Mouse (Mus musculus) MEL (cell line): ENCODE data around the gene Blm. TPM values are rescaled to one million over a fixed set of nuclear protein-coding genes. Genes with fewer than 3 reads are reported as not detected.

Experiments
- DNase-seq: peaks from one replicate; pipeline ENCODE4 v3.0.0; 2011; ENCODE audit warnings: low read depth, low spot score
- H3K27ac ChIP-seq: 2 replicates; pipeline ENCODE4 v1.5.1; 2012; ENCODE audit warnings: low read depth, mild to moderate bottlenecking, control low read depth, low read length, moderate library complexity; ENCODE audit not compliant: control insufficient read depth
- H3K27me3 ChIP-seq, 2 experiments: fragments of 150-350 bp in 1 of 2; sonication (generic) in 1 of 2; 2 replicates each; pipeline ENCODE4 v1.6.1; 2012; ENCODE audit warnings: low read length in 2 of 2, mild to moderate bottlenecking in 2 of 2, improper control_type of control experiment in 1 of 2, moderate library complexity in 1 of 2; ENCODE audit not compliant: insufficient read depth in 2 of 2, control insufficient read depth in 1 of 2
- H3K36me3 ChIP-seq, 2 experiments: 2 replicates each; pipeline ENCODE4 v1.6.1; 2012 to 2014; ENCODE audit warnings: low read length in 2 of 2, improper control_type of control experiment in 1 of 2, inconsistent platforms in 1 of 2, mild to moderate bottlenecking in 1 of 2; ENCODE audit not compliant: insufficient read depth in 2 of 2, control insufficient read depth in 1 of 2
- H3K4me1 ChIP-seq, 2 experiments: fragments of 150-350 bp in 1 of 2; sonication (generic) in 1 of 2; 2 replicates each; pipeline ENCODE4 v1.6.1; 2012; ENCODE audit warnings: low read length in 2 of 2, improper control_type of control experiment in 1 of 2, mild to moderate bottlenecking in 1 of 2; ENCODE audit not compliant: insufficient read depth in 2 of 2, control insufficient read depth in 1 of 2
- H3K4me3 ChIP-seq, 2 experiments: fragments of 150-350 bp in 1 of 2; sonication (generic) in 1 of 2; 2 replicates each; pipeline ENCODE4 v1.5.1; 2012; ENCODE audit warnings: low read depth in 2 of 2, low read length in 2 of 2, mild to moderate bottlenecking in 2 of 2, moderate library complexity in 2 of 2, control low read depth in 1 of 2, improper control_type of control experiment in 1 of 2; ENCODE audit not compliant: control insufficient read depth in 1 of 2, insufficient read depth in 1 of 2
- H3K79me2 ChIP-seq: 2 replicates; pipeline ENCODE4 v1.6.1; 2012; ENCODE audit warnings: mild to moderate bottlenecking, low read length, moderate library complexity; ENCODE audit not compliant: control insufficient read depth, poor library complexity, insufficient read depth
- H3K9ac ChIP-seq: 2 replicates; pipeline ENCODE4 v1.6.1; 2012; ENCODE audit warnings: low read depth, mild to moderate bottlenecking, control low read depth, low read length, moderate library complexity; ENCODE audit not compliant: control insufficient read depth, poor library complexity, severe bottlenecking
- H3K9me3 ChIP-seq: fragments of 150-350 bp; sonication (generic); replicated peaks from 2 replicates; pipeline ENCODE4 v1.6.1; 2012; ENCODE audit warnings: mild to moderate bottlenecking, low read length, improper control_type of control experiment, moderate library complexity; ENCODE audit not compliant: insufficient read depth
- BHLHE40 ChIP-seq: IDR thresholded peaks from 2 replicates; pipeline ENCODE4 v1.6.1; 2012; ENCODE audit warnings: low read depth, mild to moderate bottlenecking, inconsistent platforms, low read length, improper control_type of control experiment, borderline replicate concordance
- CHD1 ChIP-seq: IDR thresholded peaks from 2 replicates; pipeline ENCODE4 v1.6.1; 2012; ENCODE audit warnings: low read depth, mild to moderate bottlenecking, inconsistent platforms, low read length, improper control_type of control experiment
- CHD2 ChIP-seq: IDR thresholded peaks from 2 replicates; pipeline ENCODE4 v1.6.1; 2011; ENCODE audit warnings: low read length, improper control_type of control experiment
- ELF1 ChIP-seq: IDR thresholded peaks from 2 replicates; pipeline ENCODE4 v1.6.1; 2014; ENCODE audit warnings: low read depth, mild to moderate bottlenecking, inconsistent platforms, low read length, improper control_type of control experiment, moderate library complexity
- EP300 ChIP-seq, 2 experiments: IDR thresholded peaks; 2 replicates each; pipeline ENCODE4 v1.6.1; 2011; ENCODE audit warnings: improper control_type of control experiment in 2 of 2, low read length in 2 of 2, low read depth in 1 of 2, mild to moderate bottlenecking in 1 of 2
- ETS1 ChIP-seq: IDR thresholded peaks from 2 replicates; pipeline ENCODE4 v1.6.1; 2012; ENCODE audit warnings: low read depth, mild to moderate bottlenecking, inconsistent platforms, low read length, improper control_type of control experiment, moderate library complexity
- GABPA ChIP-seq: IDR thresholded peaks from 2 replicates; pipeline ENCODE4 v1.6.1; 2012; ENCODE audit warnings: low read depth, mild to moderate bottlenecking, inconsistent platforms, low read length, improper control_type of control experiment, moderate library complexity
- GATA1 ChIP-seq: IDR thresholded peaks from 2 replicates; pipeline ENCODE4 v1.6.1; 2011; ENCODE audit warnings: low read depth, low read length, improper control_type of control experiment
- HCFC1 ChIP-seq: IDR thresholded peaks from 2 replicates; pipeline ENCODE4 v1.6.1; 2012; ENCODE audit warnings: low read depth, mild to moderate bottlenecking, inconsistent platforms, low read length, improper control_type of control experiment, moderate library complexity
- JUND ChIP-seq: IDR thresholded peaks from 2 replicates; pipeline ENCODE4 v1.6.1; 2011; ENCODE audit warnings: low read depth, mild to moderate bottlenecking, improper control_type of control experiment, low read length
- KAT2A ChIP-seq: conservative IDR thresholded peaks from 2 replicates; pipeline ENCODE4 v1.6.1; 2012; ENCODE audit warnings: low read depth, low read length, improper control_type of control experiment, inconsistent platforms
- MAFK ChIP-seq: IDR thresholded peaks from 2 replicates; pipeline ENCODE4 v1.6.1; 2011; ENCODE audit warnings: low read depth, mild to moderate bottlenecking, low read length, improper control_type of control experiment, borderline replicate concordance
- MAX ChIP-seq: IDR thresholded peaks from 2 replicates; pipeline ENCODE4 v1.6.1; 2011; ENCODE audit warnings: low read length, improper control_type of control experiment
- MAZ ChIP-seq: IDR thresholded peaks from 2 replicates; pipeline ENCODE4 v1.6.1; 2012; ENCODE audit warnings: low read depth, mild to moderate bottlenecking, inconsistent platforms, low read length, improper control_type of control experiment
- MEF2A ChIP-seq: IDR thresholded peaks from 2 replicates; pipeline ENCODE4 v1.6.1; 2014; ENCODE audit warnings: low read depth, mild to moderate bottlenecking, inconsistent platforms, low read length, improper control_type of control experiment; ENCODE audit not compliant: poor library complexity, insufficient replicate concordance, severe bottlenecking; ENCODE audit errors: extremely low read depth
- MYB ChIP-seq: IDR thresholded peaks from 2 replicates; pipeline ENCODE4 v1.6.1; 2011; ENCODE audit warnings: mild to moderate bottlenecking, low read depth, low read length, improper control_type of control experiment
- MYC ChIP-seq: IDR thresholded peaks from 2 replicates; pipeline ENCODE4 v1.6.1; 2011; ENCODE audit warnings: low read depth, mild to moderate bottlenecking, low read length, improper control_type of control experiment, moderate library complexity
- NELFE ChIP-seq: IDR thresholded peaks from 2 replicates; pipeline ENCODE4 v1.6.1; 2011; ENCODE audit warnings: low read depth, low read length, improper control_type of control experiment
- NRF1 ChIP-seq: IDR thresholded peaks from 2 replicates; pipeline ENCODE4 v1.6.1; 2014; ENCODE audit warnings: low read depth, mild to moderate bottlenecking, inconsistent platforms, low read length, improper control_type of control experiment, moderate library complexity; ENCODE audit not compliant: poor library complexity, insufficient read depth, severe bottlenecking
- POLR2A ChIP-seq, 2 experiments: IDR thresholded peaks; 2 replicates each; pipeline ENCODE4 v1.6.1; 2011 to 2012; ENCODE audit warnings: low read length in 2 of 2, mild to moderate bottlenecking in 2 of 2, control low read depth in 1 of 2, improper control_type of control experiment in 1 of 2, low read depth in 1 of 2, moderate library complexity in 1 of 2; ENCODE audit not compliant: control insufficient read depth in 1 of 2, insufficient read depth in 1 of 2, poor library complexity in 1 of 2
- POLR2AphosphoS2 ChIP-seq: IDR thresholded peaks from 2 replicates; pipeline ENCODE4 v1.6.1; 2011; ENCODE audit warnings: low read length, improper control_type of control experiment
- POLR2AphosphoS5 ChIP-seq: IDR thresholded peaks from 2 replicates; pipeline ENCODE4 v1.6.1; 2012; ENCODE audit warnings: low read depth, borderline replicate concordance, mild to moderate bottlenecking, inconsistent platforms, low read length, moderate library complexity, mixed read lengths
- RAD21 ChIP-seq: IDR thresholded peaks from 2 replicates; pipeline ENCODE4 v1.6.1; 2011; ENCODE audit warnings: mild to moderate bottlenecking, low read depth, low read length, improper control_type of control experiment
- RCOR1 ChIP-seq: IDR thresholded peaks from 2 replicates; pipeline ENCODE4 v1.6.1; 2012; ENCODE audit warnings: low read depth, mild to moderate bottlenecking, inconsistent platforms, low read length, improper control_type of control experiment
- SIN3A ChIP-seq: IDR thresholded peaks from 2 replicates; pipeline ENCODE4 v1.6.1; 2012; ENCODE audit warnings: low read length, improper control_type of control experiment, inconsistent platforms
- SMC3 ChIP-seq: IDR thresholded peaks from 2 replicates; pipeline ENCODE4 v1.6.1; 2011; ENCODE audit warnings: low read depth, low read length, improper control_type of control experiment
- TAL1 ChIP-seq: IDR thresholded peaks from 2 replicates; pipeline ENCODE4 v1.6.1; 2012; ENCODE audit warnings: mild to moderate bottlenecking, inconsistent platforms, low read length, moderate library complexity, mixed read lengths
- TBP ChIP-seq: IDR thresholded peaks from 2 replicates; pipeline ENCODE4 v1.8.0; 2011; ENCODE audit warnings: low read depth, low read length, improper control_type of control experiment
- TCF12 ChIP-seq: IDR thresholded peaks from 2 replicates; pipeline ENCODE4 v1.6.1; 2014; ENCODE audit warnings: low read depth, mild to moderate bottlenecking, inconsistent platforms, low read length, improper control_type of control experiment, moderate library complexity
- UBTF ChIP-seq: IDR thresholded peaks from 2 replicates; pipeline ENCODE4 v1.6.1; 2012; ENCODE audit warnings: low read depth, mild to moderate bottlenecking, inconsistent platforms, low read length, improper control_type of control experiment, moderate library complexity, borderline replicate concordance; ENCODE audit not compliant: insufficient read depth
- USF1 ChIP-seq: IDR thresholded peaks from 2 replicates; pipeline ENCODE4 v1.6.1; 2014; ENCODE audit warnings: low read depth, mild to moderate bottlenecking, inconsistent platforms, low read length, improper control_type of control experiment, moderate library complexity
- USF2 ChIP-seq, 2 experiments: IDR thresholded peaks; 2 replicates each; pipeline ENCODE4 v1.6.1; 2011 to 2012; ENCODE audit warnings: improper control_type of control experiment in 2 of 2, low read length in 2 of 2, borderline replicate concordance in 1 of 2, inconsistent platforms in 1 of 2, low read depth in 1 of 2, mild to moderate bottlenecking in 1 of 2; ENCODE audit not compliant: insufficient read depth in 1 of 2
- ZC3H11A ChIP-seq: IDR thresholded peaks from 2 replicates; pipeline ENCODE4 v1.6.1; 2012; ENCODE audit warnings: low read depth, mild to moderate bottlenecking, inconsistent platforms, low read length, improper control_type of control experiment
- ZKSCAN1 ChIP-seq: IDR thresholded peaks from 2 replicates; pipeline ENCODE4 v1.6.1; 2012; ENCODE audit warnings: low read depth, mild to moderate bottlenecking, inconsistent platforms, low read length, improper control_type of control experiment, moderate library complexity
- ZNF384 ChIP-seq: IDR thresholded peaks from 2 replicates; pipeline ENCODE4 v1.6.1; 2012; ENCODE audit warnings: low read depth, mild to moderate bottlenecking, inconsistent platforms, low read length, improper control_type of control experiment
- polyA plus RNA-seq, 2 experiments: library from polyadenylated mRNA; stranded (reverse) in 1 of 2; unstranded in 1 of 2; fragments of >175 nt in 1 of 2; fragments of >200 nt in 1 of 2; gene quantifications; 2 replicates each; pipeline versions ENCODE4 v1.2.1 to v1.2.4; 2012; ENCODE audit warnings: low replicate concordance in 2 of 2, low read depth in 1 of 2; ENCODE audit not compliant: insufficient read length in 2 of 2, insufficient read depth in 1 of 2, missing spikeins in 1 of 2
- total RNA-seq: library from RNA; depleted of rRNA; stranded (reverse); fragments of 300-350 nt; gene quantifications from 2 replicates; pipeline ENCODE4 v1.2.3, GENCODE M21; 2012

The Blm gene
- total and polyA plus RNA-seq, 3 experiments = 28.5 to 83.8 (median 52.0) TPM

GRCm38 (mm10) chr7:80531087-80531486 lies 3.8 kb downstream of the Blm start (continued):
- TF ChIP-seq ZC3H11A = no peak
- TF ChIP-seq, all 39 proteins: peak for 8

GRCm38 (mm10) chr7:80530646-80531045 lies 4.3 kb downstream of the Blm start:
- peaks cover 18 to 36% of the 10 kb centered on the region in 2 experiments for H3K4me1 ChIP-seq
- no peak overlapping the region for H3K4me3 ChIP-seq
- peaks cover 20 to 49% of the 10 kb centered on the region in 2 experiments for H3K36me3 ChIP-seq
- H3K27ac ChIP-seq = peak overlapping the region; percentile 61
- H3K27me3 ChIP-seq = no peaks in the 10 kb centered on the region
- H3K9me3 ChIP-seq = no peaks in the 10 kb centered on the region
- DNase-seq = peak; percentile 82
- peaks cover 72% of the 10 kb centered on the region for H3K79me2 ChIP-seq
- H3K9ac ChIP-seq = no peak overlapping the region
- peak; percentile 54 for TF ChIP-seq TAL1
- no peak for TF ChIP-seq UBTF
- no peak for TF ChIP-seq TBP
- no peak for TF ChIP-seq USF2 (IDR thresholded peaks at IDR 0.05; ENCODE audit: borderline replicate concordance in 1 of 2, insufficient read depth in 1 of 2, low read depth in 1 of 2, low read length in 2 of 2)
- TF ChIP-seq POLR2AphosphoS2 = no peak
- no peak for TF ChIP-seq HCFC1
- TF ChIP-seq KAT2A = no peak
- peak; percentile 94 for TF ChIP-seq RCOR1
- 0 out of 2 replicates have a peak, but pooled peaks have one; percentile 15 for TF ChIP-seq MAX
- TF ChIP-seq USF1 = no peak
- TF ChIP-seq CHD1 = no peak
- peak; percentile 71; the same call in 1 of the 2 replicates for TF ChIP-seq TCF12
- no peak for TF ChIP-seq POLR2A (IDR thresholded peaks at IDR 0.05; ENCODE audit: control insufficient read depth in 1 of 2, insufficient read depth in 1 of 2, low read depth in 1 of 2, low read length in 2 of 2, poor library complexity in 1 of 2)
- TF ChIP-seq MAFK = no peak
- no peak for TF ChIP-seq NELFE
- TF ChIP-seq ELF1 = no peak
- no peak for TF ChIP-seq MYC
- peak; percentile 69 for TF ChIP-seq GATA1
- no peak for TF ChIP-seq POLR2AphosphoS5
- no peak for TF ChIP-seq ZKSCAN1
- TF ChIP-seq MEF2A = no peak
- no peak for TF ChIP-seq RAD21
- TF ChIP-seq JUND = 0 out of 2 replicates have a peak, but pooled peaks have one; percentile 56
- TF ChIP-seq NRF1 = no peak
- TF ChIP-seq MYB = no peak
- TF ChIP-seq BHLHE40 = no peak
- peak; percentile 76 to 77 for TF ChIP-seq EP300 (IDR thresholded peaks at IDR 0.05; ENCODE audit: low read depth in 1 of 2, low read length in 2 of 2)
- TF ChIP-seq CHD2 = no peak
- TF ChIP-seq ETS1 = peak; percentile 82
- TF ChIP-seq GABPA = no peak
- no peak for TF ChIP-seq SMC3
- no peak for TF ChIP-seq ZNF384
- TF ChIP-seq SIN3A = peak; percentile 49; the same call in 1 of the 2 replicates
- no peak for TF ChIP-seq MAZ
- no peak for TF ChIP-seq ZC3H11A
